Mouse (Mus musculus) MEL (cell line): ENCODE measurements around the gene Fam166a. TPM values are rescaled to one million over a fixed set of nuclear protein-coding genes. Genes with fewer than 3 reads are reported as not detected.

Experiments used
- DNase-seq: peaks from one replicate; pipeline ENCODE4 v3.0.0; 2011; ENCODE audit warnings: low read depth, low spot score
- H3K27ac ChIP-seq: 2 replicates; pipeline ENCODE4 v1.5.1; 2012; ENCODE audit warnings: low read depth, mild to moderate bottlenecking, control low read depth, low read length, moderate library complexity; ENCODE audit not compliant: control insufficient read depth
- H3K27me3 ChIP-seq, 2 experiments: fragments of 150-350 bp in 1 of 2; sonication (generic) in 1 of 2; 2 replicates each; pipeline ENCODE4 v1.6.1; 2012; ENCODE audit warnings: low read length in 2 of 2, mild to moderate bottlenecking in 2 of 2, improper control_type of control experiment in 1 of 2, moderate library complexity in 1 of 2; ENCODE audit not compliant: insufficient read depth in 2 of 2, control insufficient read depth in 1 of 2
- H3K36me3 ChIP-seq, 2 experiments: 2 replicates each; pipeline ENCODE4 v1.6.1; 2012 to 2014; ENCODE audit warnings: low read length in 2 of 2, improper control_type of control experiment in 1 of 2, inconsistent platforms in 1 of 2, mild to moderate bottlenecking in 1 of 2; ENCODE audit not compliant: insufficient read depth in 2 of 2, control insufficient read depth in 1 of 2
- H3K4me1 ChIP-seq, 2 experiments: fragments of 150-350 bp in 1 of 2; sonication (generic) in 1 of 2; 2 replicates each; pipeline ENCODE4 v1.6.1; 2012; ENCODE audit warnings: low read length in 2 of 2, improper control_type of control experiment in 1 of 2, mild to moderate bottlenecking in 1 of 2; ENCODE audit not compliant: insufficient read depth in 2 of 2, control insufficient read depth in 1 of 2
- H3K4me3 ChIP-seq, 2 experiments: fragments of 150-350 bp in 1 of 2; sonication (generic) in 1 of 2; 2 replicates each; pipeline ENCODE4 v1.5.1; 2012; ENCODE audit warnings: low read depth in 2 of 2, low read length in 2 of 2, mild to moderate bottlenecking in 2 of 2, moderate library complexity in 2 of 2, control low read depth in 1 of 2, improper control_type of control experiment in 1 of 2; ENCODE audit not compliant: control insufficient read depth in 1 of 2, insufficient read depth in 1 of 2
- H3K79me2 ChIP-seq: 2 replicates; pipeline ENCODE4 v1.6.1; 2012; ENCODE audit warnings: mild to moderate bottlenecking, low read length, moderate library complexity; ENCODE audit not compliant: control insufficient read depth, poor library complexity, insufficient read depth
- H3K9ac ChIP-seq: 2 replicates; pipeline ENCODE4 v1.6.1; 2012; ENCODE audit warnings: low read depth, mild to moderate bottlenecking, control low read depth, low read length, moderate library complexity; ENCODE audit not compliant: control insufficient read depth, poor library complexity, severe bottlenecking
- H3K9me3 ChIP-seq: fragments of 150-350 bp; sonication (generic); replicated peaks from 2 replicates; pipeline ENCODE4 v1.6.1; 2012; ENCODE audit warnings: mild to moderate bottlenecking, low read length, improper control_type of control experiment, moderate library complexity; ENCODE audit not compliant: insufficient read depth
- ELF1 ChIP-seq: IDR thresholded peaks from 2 replicates; pipeline ENCODE4 v1.6.1; 2014; ENCODE audit warnings: low read depth, mild to moderate bottlenecking, inconsistent platforms, low read length, improper control_type of control experiment, moderate library complexity
- ETS1 ChIP-seq: IDR thresholded peaks from 2 replicates; pipeline ENCODE4 v1.6.1; 2012; ENCODE audit warnings: low read depth, mild to moderate bottlenecking, inconsistent platforms, low read length, improper control_type of control experiment, moderate library complexity
- GATA1 ChIP-seq: IDR thresholded peaks from 2 replicates; pipeline ENCODE4 v1.6.1; 2011; ENCODE audit warnings: low read depth, low read length, improper control_type of control experiment
- JUND ChIP-seq: IDR thresholded peaks from 2 replicates; pipeline ENCODE4 v1.6.1; 2011; ENCODE audit warnings: low read depth, mild to moderate bottlenecking, improper control_type of control experiment, low read length
- MAX ChIP-seq: IDR thresholded peaks from 2 replicates; pipeline ENCODE4 v1.6.1; 2011; ENCODE audit warnings: low read length, improper control_type of control experiment
- MEF2A ChIP-seq: IDR thresholded peaks from 2 replicates; pipeline ENCODE4 v1.6.1; 2014; ENCODE audit warnings: low read depth, mild to moderate bottlenecking, inconsistent platforms, low read length, improper control_type of control experiment; ENCODE audit not compliant: poor library complexity, insufficient replicate concordance, severe bottlenecking; ENCODE audit errors: extremely low read depth
- MXI1 ChIP-seq: IDR thresholded peaks from 2 replicates; pipeline ENCODE4 v1.6.1; 2011; ENCODE audit warnings: mild to moderate bottlenecking, low read depth, low read length, improper control_type of control experiment
- POLR2A ChIP-seq, 2 experiments: IDR thresholded peaks; 2 replicates each; pipeline ENCODE4 v1.6.1; 2011 to 2012; ENCODE audit warnings: low read length in 2 of 2, mild to moderate bottlenecking in 2 of 2, control low read depth in 1 of 2, improper control_type of control experiment in 1 of 2, low read depth in 1 of 2, moderate library complexity in 1 of 2; ENCODE audit not compliant: control insufficient read depth in 1 of 2, insufficient read depth in 1 of 2, poor library complexity in 1 of 2
- RAD21 ChIP-seq: IDR thresholded peaks from 2 replicates; pipeline ENCODE4 v1.6.1; 2011; ENCODE audit warnings: mild to moderate bottlenecking, low read depth, low read length, improper control_type of control experiment
- RCOR1 ChIP-seq: IDR thresholded peaks from 2 replicates; pipeline ENCODE4 v1.6.1; 2012; ENCODE audit warnings: low read depth, mild to moderate bottlenecking, inconsistent platforms, low read length, improper control_type of control experiment
- SIN3A ChIP-seq: IDR thresholded peaks from 2 replicates; pipeline ENCODE4 v1.6.1; 2012; ENCODE audit warnings: low read length, improper control_type of control experiment, inconsistent platforms
- TAL1 ChIP-seq: IDR thresholded peaks from 2 replicates; pipeline ENCODE4 v1.6.1; 2012; ENCODE audit warnings: mild to moderate bottlenecking, inconsistent platforms, low read length, moderate library complexity, mixed read lengths
- TBP ChIP-seq: IDR thresholded peaks from 2 replicates; pipeline ENCODE4 v1.8.0; 2011; ENCODE audit warnings: low read depth, low read length, improper control_type of control experiment
- UBTF ChIP-seq: IDR thresholded peaks from 2 replicates; pipeline ENCODE4 v1.6.1; 2012; ENCODE audit warnings: low read depth, mild to moderate bottlenecking, inconsistent platforms, low read length, improper control_type of control experiment, moderate library complexity, borderline replicate concordance; ENCODE audit not compliant: insufficient read depth
- USF1 ChIP-seq: IDR thresholded peaks from 2 replicates; pipeline ENCODE4 v1.6.1; 2014; ENCODE audit warnings: low read depth, mild to moderate bottlenecking, inconsistent platforms, low read length, improper control_type of control experiment, moderate library complexity
- USF2 ChIP-seq, 2 experiments: IDR thresholded peaks; 2 replicates each; pipeline ENCODE4 v1.6.1; 2011 to 2012; ENCODE audit warnings: improper control_type of control experiment in 2 of 2, low read length in 2 of 2, borderline replicate concordance in 1 of 2, inconsistent platforms in 1 of 2, low read depth in 1 of 2, mild to moderate bottlenecking in 1 of 2; ENCODE audit not compliant: insufficient read depth in 1 of 2
- ZKSCAN1 ChIP-seq: IDR thresholded peaks from 2 replicates; pipeline ENCODE4 v1.6.1; 2012; ENCODE audit warnings: low read depth, mild to moderate bottlenecking, inconsistent platforms, low read length, improper control_type of control experiment, moderate library complexity
- ZMIZ1 ChIP-seq: IDR thresholded peaks from 2 replicates; pipeline ENCODE4 v1.6.1; 2012; ENCODE audit warnings: low read depth, mild to moderate bottlenecking, inconsistent platforms, low read length, improper control_type of control experiment, moderate library complexity
- ZNF384 ChIP-seq: IDR thresholded peaks from 2 replicates; pipeline ENCODE4 v1.6.1; 2012; ENCODE audit warnings: low read depth, mild to moderate bottlenecking, inconsistent platforms, low read length, improper control_type of control experiment
- polyA plus RNA-seq, 2 experiments: library from polyadenylated mRNA; stranded (reverse) in 1 of 2; unstranded in 1 of 2; fragments of >175 nt in 1 of 2; fragments of >200 nt in 1 of 2; gene quantifications; 2 replicates each; pipeline versions ENCODE4 v1.2.1 to v1.2.4; 2012; ENCODE audit warnings: low replicate concordance in 2 of 2, low read depth in 1 of 2; ENCODE audit not compliant: insufficient read length in 2 of 2, insufficient read depth in 1 of 2, missing spikeins in 1 of 2
- total RNA-seq: library from RNA; depleted of rRNA; stranded (reverse); fragments of 300-350 nt; gene quantifications from 2 replicates; pipeline ENCODE4 v1.2.3, GENCODE M21; 2012

The Fam166a gene
- total and polyA plus RNA-seq, 3 experiments, result 1.1 to 15.6 TPM; not detected in 1

DNA sequence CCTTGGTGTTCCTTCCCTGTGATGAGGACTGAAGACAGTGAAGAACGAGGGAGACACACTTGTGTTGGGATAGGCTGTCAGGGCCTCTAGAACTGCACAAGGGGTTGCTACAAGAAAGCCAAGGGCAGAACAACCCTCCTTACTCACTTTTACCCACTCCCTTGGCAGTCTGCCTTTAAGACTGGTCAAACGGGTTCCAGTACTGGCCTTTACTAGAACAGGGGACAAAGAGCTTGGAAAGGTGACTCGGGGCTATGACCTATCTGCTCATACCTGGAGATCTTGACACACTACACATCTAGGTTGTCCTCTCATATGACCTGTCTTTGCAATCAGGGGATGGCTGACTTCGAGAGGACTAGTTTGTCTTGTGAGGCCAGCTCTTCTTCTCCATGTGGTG, 19.0 kb downstream of the Fam166a start:
- no peaks in the 10 kb centered on the region for H3K9me3 ChIP-seq
- DNase-seq, result no peak
- TF ChIP-seq MAX (no peak), MEF2A (no peak), POLR2A (IDR thresholded peaks at IDR 0.05; ENCODE audit: control insufficient read depth in 1 of 2, insufficient read depth in 1 of 2, low read depth in 1 of 2, low read length in 2 of 2, poor library complexity in 1 of 2) (no peak), ZKSCAN1 (no peak), GATA1 (no peak), RAD21 (no peak), JUND (no peak), RCOR1 (no peak)
- peaks cover 0 to 6% of the 10 kb centered on the region in 2 experiments; a peak in 2 of 4 replicates for H3K36me3 ChIP-seq
- H3K79me2 ChIP-seq, result no peaks in the 10 kb centered on the region; the same call in 1 of the 2 replicates
- H3K27me3 ChIP-seq, result no peaks in the 10 kb centered on the region
- H3K9ac ChIP-seq, result no peak overlapping the region
- H3K27ac ChIP-seq, result no peak overlapping the region
- peaks cover 6 to 35% of the 10 kb centered on the region in 2 experiments for H3K4me1 ChIP-seq
- no peak overlapping the region for H3K4me3 ChIP-seq

DNA sequence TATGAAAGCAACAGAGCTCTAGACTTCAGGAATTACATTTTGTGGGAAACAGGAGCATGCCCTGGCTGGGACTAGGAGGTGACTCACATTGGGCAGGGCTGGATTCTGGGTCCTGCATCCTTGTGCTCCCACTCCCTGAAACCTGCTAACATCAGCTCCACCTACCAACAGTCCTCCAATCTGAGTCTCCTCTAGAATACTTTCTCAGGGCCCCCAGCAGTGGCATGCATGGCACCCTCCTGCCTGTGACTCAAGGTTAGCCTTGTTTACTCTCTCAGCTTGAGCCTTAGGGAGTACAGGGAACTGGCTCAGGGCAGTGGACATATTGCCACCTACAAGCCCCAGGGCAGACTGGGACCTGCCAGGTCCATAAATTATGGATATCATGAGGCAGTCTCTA, 19.6 kb downstream of the Fam166a start:
- H3K27ac ChIP-seq, result no peak overlapping the region
- peaks cover 0 to 4% of the 10 kb centered on the region in 2 experiments; a peak in 1 of 4 replicates for H3K36me3 ChIP-seq
- no peak overlapping the region for H3K9ac ChIP-seq
- DNase-seq, result no peak
- H3K79me2 ChIP-seq, result no peaks in the 10 kb centered on the region; the same call in 1 of the 2 replicates
- TF ChIP-seq ETS1 (no peak), ZMIZ1 (no peak), USF1 (no peak), MXI1 (no peak), UBTF (no peak), ELF1 (no peak), TAL1 (no peak), ZNF384 (no peak), JUND (no peak), USF2 (IDR thresholded peaks at IDR 0.05; ENCODE audit: borderline replicate concordance in 1 of 2, insufficient read depth in 1 of 2, low read depth in 1 of 2, low read length in 2 of 2) (no peak), SIN3A (no peak), TBP (no peak), GATA1 (no peak)
- H3K9me3 ChIP-seq, result no peaks in the 10 kb centered on the region
- H3K4me3 ChIP-seq, result no peak overlapping the region
- H3K4me1 ChIP-seq, result peaks cover 6 to 34% of the 10 kb centered on the region in 2 experiments
- no peaks in the 10 kb centered on the region for H3K27me3 ChIP-seq
